Mouse (Mus musculus) hindbrain, embryonic 11.5 days (tissue): ENCODE data around the gene Krtap1-4. TPM values are rescaled to one million over a fixed set of nuclear protein-coding genes. Genes with fewer than 3 reads are reported as not detected.

Experiments
- ATAC-seq: fragments of 200-750 bp; cut with Nextera tagmentation; 2 replicates; pipeline ENCODE4 v1.8.0; 2017; ENCODE audit warnings: mild to moderate bottlenecking, moderate TSS enrichment, moderate library complexity; ENCODE audit not compliant: low FRiP score
- DNase-seq: peaks from one replicate; pipeline ENCODE4 v3.0.0-alpha.2; 2015; ENCODE audit warnings: low spot score
- H3K27ac ChIP-seq: fragments of 300-500 bp; sonication (generic); 2 replicates; pipeline ENCODE4 v1.5.1; 2014; ENCODE audit warnings: mild to moderate bottlenecking, low read depth, low read length
- H3K27me3 ChIP-seq: fragments of 300-500 bp; sonication (generic); 2 replicates; pipeline ENCODE4 v1.6.1; 2014; ENCODE audit warnings: mild to moderate bottlenecking, low read length, moderate library complexity, mixed read lengths; ENCODE audit not compliant: control insufficient read depth, insufficient read depth
- H3K36me3 ChIP-seq: fragments of 300-500 bp; sonication (generic); 2 replicates; pipeline ENCODE4 v1.6.1; 2014; ENCODE audit warnings: mild to moderate bottlenecking, low read length, moderate library complexity, mixed read lengths; ENCODE audit not compliant: control insufficient read depth, insufficient read depth
- H3K4me1 ChIP-seq: fragments of 300-500 bp; sonication (generic); replicated peaks from 2 replicates; pipeline ENCODE4 v1.6.1; 2014; ENCODE audit warnings: low read length, mixed read lengths; ENCODE audit not compliant: control insufficient read depth, insufficient read depth
- H3K4me2 ChIP-seq: fragments of 300-500 bp; sonication (generic); replicated peaks from 2 replicates; pipeline ENCODE4 v1.6.1; 2014; ENCODE audit warnings: mild to moderate bottlenecking, low read depth, low read length
- H3K4me3 ChIP-seq: fragments of 300-500 bp; sonication (generic); 2 replicates; pipeline ENCODE4 v1.5.1; 2014; ENCODE audit warnings: low read depth, low read length
- H3K9ac ChIP-seq: fragments of 300-500 bp; sonication (generic); 2 replicates; pipeline ENCODE4 v1.6.1; 2014; ENCODE audit warnings: low read depth, low read length
- H3K9me3 ChIP-seq: fragments of 300-500 bp; sonication (generic); 2 replicates; pipeline ENCODE4 v1.6.1; 2016; ENCODE audit warnings: low read length; ENCODE audit not compliant: control insufficient read depth
- WGBS: fragments of 180-500 bp; shearing (Covaris S2); extraction: QIAGEN DNeasy Blood & Tissue Kit; methylation state at CpG from one replicate; pipeline ENCODE4 v1.1.7; 2014; 5-methylcytosine and 5-hydroxymethylcytosine counted together
- polyA plus RNA-seq: library from polyadenylated mRNA; unstranded; fragments of >200 nt; fragmentation: Nextera tagmentation; extraction: Ambion mirVana; gene quantifications from 2 replicates; pipeline ENCODE4 v1.2.1, GENCODE M21; 2014

The Krtap1-4 gene
- polyA plus RNA-seq, 1 experiment from 2014 or later: not detected

DNA sequence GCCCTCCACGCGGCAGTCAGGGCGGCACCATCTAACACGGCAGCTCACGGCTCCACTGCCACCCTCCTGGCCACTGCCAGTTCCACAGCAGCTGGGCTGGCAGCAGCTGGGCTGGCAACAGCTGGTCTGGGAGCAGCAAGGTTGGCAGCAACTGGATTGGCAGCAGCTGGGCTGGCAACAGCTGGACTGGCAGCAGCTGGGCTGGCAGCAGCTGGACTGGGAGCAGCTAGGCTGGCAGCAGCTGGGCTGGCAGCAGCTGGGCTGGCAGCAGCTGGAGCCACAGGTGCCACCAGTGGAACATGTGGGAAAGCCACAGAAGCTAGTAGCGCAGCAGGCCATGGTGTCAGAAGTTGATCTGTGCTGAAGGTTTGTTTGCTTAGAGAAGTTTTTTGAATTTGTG is 7.5 kb upstream of the Krtap1-4 start, which contains the start of gene Krtap1-3:
Gene Krtap1-3, minus strand, starts transcription at position 359 of the 400 bp plus-strand sequence.
- DNase-seq (no peak), ATAC-seq (no peak)
- Histone ChIP-seq H3K4me3 (no peak within 1 kb of the TSS), H3K4me2 (no peak within 1 kb of the TSS), H3K9me3 (no peaks in the 10 kb centered on the region), H3K36me3 (no peaks in the 10 kb centered on the region), H3K27me3 (no peaks in the 10 kb centered on the region), H3K9ac (no peak within 1 kb of the TSS), H3K27ac (no peak within 1 kb of the TSS), H3K4me1 (no peaks in the 10 kb centered on the region)
- whole genome bisulfite sequencing: 86% methylated on average over 4 of the region's 6 CpGs

GRCm38 (mm10) chr11:99585096-99585495 is 1.6 kb upstream of the Krtap1-4 start:
- H3K4me3 ChIP-seq: no peak overlapping the region
- H3K4me1 ChIP-seq: no peaks in the 10 kb centered on the region
- no peak overlapping the region for H3K27ac ChIP-seq
- ATAC-seq (no peak), DNase-seq (no peak)
- WGBS: 92% methylated on average over 7 of the region's 7 CpGs
- no peak overlapping the region for H3K4me2 ChIP-seq
- no peaks in the 10 kb centered on the region for H3K9me3 ChIP-seq
- no peak overlapping the region for H3K9ac ChIP-seq
- H3K27me3 ChIP-seq: no peaks in the 10 kb centered on the region
- no peaks in the 10 kb centered on the region for H3K36me3 ChIP-seq

GRCm38 (mm10) chr11:99581564-99581963 is 1.9 kb downstream of the Krtap1-4 start:
- H3K4me1 ChIP-seq: no peaks in the 10 kb centered on the region
- H3K9me3 ChIP-seq: no peaks in the 10 kb centered on the region
- ATAC-seq (no peak), DNase-seq (no peak)
- H3K27ac ChIP-seq: no peak overlapping the region
- no peak overlapping the region for H3K4me3 ChIP-seq
- no peaks in the 10 kb centered on the region for H3K27me3 ChIP-seq
- WGBS: 88% methylated on average over 6 of the region's 6 CpGs
- no peak overlapping the region for H3K9ac ChIP-seq
- H3K4me2 ChIP-seq: no peak overlapping the region
- no peaks in the 10 kb centered on the region for H3K36me3 ChIP-seq

GRCm38 (mm10) chr11:99581051-99581450 is 2.4 kb downstream of the Krtap1-4 start:
- no peaks in the 10 kb centered on the region for H3K36me3 ChIP-seq
- H3K9ac ChIP-seq: no peak overlapping the region
- 89% methylated on average over 5 of the region's 5 CpGs for WGBS
- no peaks in the 10 kb centered on the region for H3K9me3 ChIP-seq
- H3K27me3 ChIP-seq: no peaks in the 10 kb centered on the region
- no peak for ATAC-seq
- DNase-seq: no peak
- no peak overlapping the region for H3K4me2 ChIP-seq
- no peak overlapping the region for H3K27ac ChIP-seq
- no peaks in the 10 kb centered on the region for H3K4me1 ChIP-seq
- no peak overlapping the region for H3K4me3 ChIP-seq

DNA sequence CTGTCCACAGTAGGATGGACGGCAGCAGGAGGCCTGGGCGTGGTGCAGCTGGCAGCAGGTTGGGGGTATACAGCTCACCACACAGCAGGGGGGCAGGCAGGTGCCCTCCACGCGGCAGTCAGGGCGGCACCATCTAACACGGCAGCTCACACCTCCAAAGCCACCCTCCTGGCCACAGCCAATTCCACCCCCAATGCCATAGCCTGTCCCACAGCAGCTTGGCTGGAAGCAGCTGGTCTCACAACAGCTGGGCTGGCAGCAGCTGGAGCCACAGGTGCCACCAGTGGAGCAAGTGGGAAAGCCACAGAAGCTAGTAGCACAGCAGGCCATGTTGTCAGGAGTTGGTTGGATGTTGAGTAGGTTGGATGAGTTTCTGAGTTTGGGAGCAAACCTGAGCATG is 2.8 kb downstream of the Krtap1-4 start, which contains the start of gene Krtap1-5:
Gene Krtap1-5, minus strand, starts transcription at position 381 of the 400 bp plus-strand sequence.
- H3K9me3 ChIP-seq: no peaks in the 10 kb centered on the region
- H3K27ac ChIP-seq: no peak within 1 kb of the TSS
- no peak within 1 kb of the TSS for H3K4me3 ChIP-seq
- no peak within 1 kb of the TSS for H3K4me2 ChIP-seq
- 97% methylated on average over 6 of the region's 6 CpGs for WGBS
- no peaks in the 10 kb centered on the region for H3K4me1 ChIP-seq
- H3K27me3 ChIP-seq: no peaks in the 10 kb centered on the region
- ATAC-seq: no peak
- DNase-seq: no peak
- H3K9ac ChIP-seq: no peak within 1 kb of the TSS
- no peaks in the 10 kb centered on the region for H3K36me3 ChIP-seq

- 6% methylated on average over 7 of the region's 7 CpGs for WGBS
- H3K36me3 ChIP-seq: no peaks in the 10 kb centered on the region
- ATAC-seq (peak; percentile 63), DNase-seq (peak; percentile 87)
- H3K9me3 ChIP-seq: no peaks in the 10 kb centered on the region
- H3K27ac ChIP-seq: no peak overlapping the region
- H3K9ac ChIP-seq: peak overlapping the region; percentile 42; the same call in 1 of the 2 replicates
- H3K4me1 ChIP-seq: no peaks in the 10 kb centered on the region
- no peak overlapping the region for H3K4me3 ChIP-seq
- H3K4me2 ChIP-seq: peak overlapping the region; percentile 32; the same call in 1 of the 2 replicates
- no peaks in the 10 kb centered on the region for H3K27me3 ChIP-seq
Observed at GRCm38 (mm10) chr11:99574106-99574505, 9.3 kb downstream of the Krtap1-4 start.

DNA sequence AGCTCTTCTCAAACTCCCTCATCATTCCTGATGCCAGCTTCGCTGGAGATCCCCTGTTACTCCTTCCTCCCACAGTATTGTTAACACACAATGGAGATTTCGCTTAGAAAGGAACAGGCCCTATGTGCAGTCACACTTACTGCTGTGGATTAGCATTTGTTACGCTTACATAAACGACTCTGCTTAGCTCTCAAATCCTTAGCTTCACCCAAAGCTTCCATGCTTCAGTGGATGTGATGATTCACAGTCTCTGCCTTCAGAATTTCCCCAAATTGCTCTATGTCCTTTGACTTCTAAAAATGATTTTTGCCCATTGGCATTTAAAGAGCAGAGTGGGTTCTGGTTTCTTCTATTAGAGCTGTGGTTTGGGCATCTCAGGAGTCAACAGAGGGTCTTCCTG is 10.3 kb downstream of the Krtap1-4 start:
- DNase-seq (no peak), ATAC-seq (no peak)
- H3K27ac ChIP-seq: no peak overlapping the region
- no peaks in the 10 kb centered on the region for H3K36me3 ChIP-seq
- no peaks in the 10 kb centered on the region for H3K4me1 ChIP-seq
- H3K4me3 ChIP-seq: no peak overlapping the region
- H3K9ac ChIP-seq: no peak overlapping the region
- WGBS: 46% methylated on average over 4 of the region's 4 CpGs
- H3K27me3 ChIP-seq: no peaks in the 10 kb centered on the region
- no peaks in the 10 kb centered on the region for H3K9me3 ChIP-seq
- no peak overlapping the region for H3K4me2 ChIP-seq

GRCm38 (mm10) chr11:99566530-99566929 is 16.9 kb downstream of the Krtap1-4 start, which contains the start of gene Krtap3-1:
Krtap3-1 (minus strand) TSS chr11:99566630.
- ATAC-seq (no peak), DNase-seq (no peak)
- H3K4me2 ChIP-seq: no peak within 1 kb of the TSS
- 94% methylated on average over 7 of the region's 7 CpGs for WGBS
- H3K4me3 ChIP-seq: no peak within 1 kb of the TSS
- H3K9me3 ChIP-seq: no peaks in the 10 kb centered on the region
- no peaks in the 10 kb centered on the region for H3K4me1 ChIP-seq
- H3K27me3 ChIP-seq: no peaks in the 10 kb centered on the region
- no peak within 1 kb of the TSS for H3K27ac ChIP-seq
- no peak within 1 kb of the TSS for H3K9ac ChIP-seq
- no peaks in the 10 kb centered on the region for H3K36me3 ChIP-seq

GRCm38 (mm10) chr11:99562580-99562979 is 20.9 kb downstream of the Krtap1-4 start:
- no peaks in the 10 kb centered on the region for H3K27me3 ChIP-seq
- no peak overlapping the region for H3K9ac ChIP-seq
- no peak for DNase-seq
- H3K36me3 ChIP-seq: no peaks in the 10 kb centered on the region
- ATAC-seq: no peak
- no peak overlapping the region for H3K4me3 ChIP-seq
- WGBS: 81% methylated on average over 6 of the region's 6 CpGs
- H3K4me1 ChIP-seq: no peaks in the 10 kb centered on the region
- H3K27ac ChIP-seq: no peak overlapping the region
- no peaks in the 10 kb centered on the region for H3K9me3 ChIP-seq
- no peak overlapping the region for H3K4me2 ChIP-seq
